Mouse (Mus musculus) cerebellum, postnatal 4 days (tissue): ENCODE data around the gene Ints12.

Experiments used
- DNase-seq, 2 experiments: peaks; one replicate each; pipeline ENCODE4 v3.0.0; 2022; ENCODE audit warnings: low spot score in 2 of 2, mixed read lengths in 1 of 2

The Ints12 gene

DNA sequence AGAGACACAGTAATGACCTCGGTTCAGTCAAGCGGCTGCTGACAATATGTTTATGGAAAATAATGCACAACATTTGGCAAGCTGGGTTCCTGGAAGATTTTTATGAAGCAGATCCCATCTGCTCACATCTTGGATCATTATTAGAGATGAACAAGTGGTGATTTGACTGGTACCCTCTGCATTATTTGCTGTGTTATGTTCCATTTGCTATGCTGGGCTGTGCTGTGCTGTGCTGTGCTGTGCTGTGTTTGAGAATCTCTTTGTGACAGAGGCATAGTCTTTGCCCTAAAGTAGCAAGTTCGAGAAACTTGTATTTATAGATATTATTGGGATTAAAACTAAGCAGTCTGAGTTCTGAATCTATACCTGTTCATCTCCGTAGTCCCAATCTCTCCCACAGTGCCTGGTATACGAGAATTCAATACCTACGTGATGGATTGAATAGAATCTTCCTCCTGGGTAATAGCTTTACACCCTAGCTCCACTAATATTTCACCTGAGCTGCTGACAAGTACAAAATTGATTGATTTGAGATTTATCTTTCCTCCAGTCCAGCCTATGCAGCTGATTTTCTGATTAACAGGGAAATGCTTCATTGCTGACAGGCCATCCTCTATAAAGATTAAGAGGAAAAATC, 53.0 kb downstream of the Ints12 start:
- DNase-seq = no peak

DNA sequence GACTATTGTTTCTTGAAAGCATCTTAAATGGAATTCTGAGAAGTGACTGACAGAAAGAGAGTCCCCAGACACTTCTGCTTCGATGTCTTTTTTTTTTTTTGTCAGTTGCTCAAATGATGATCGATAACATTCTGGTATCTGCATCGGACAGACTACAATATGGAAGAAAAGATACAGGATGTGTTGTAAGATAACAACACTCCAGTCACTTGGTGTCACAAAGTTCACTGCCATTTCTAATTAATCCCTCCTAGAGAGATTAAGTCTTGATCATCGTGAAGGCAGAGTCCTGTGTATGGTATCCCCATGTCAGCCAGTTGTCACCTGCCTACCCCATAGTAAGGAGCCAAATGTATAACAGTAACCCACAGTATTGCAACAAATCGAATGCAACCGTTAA, 60.0 kb downstream of the Ints12 start:
- no peak for DNase-seq

- DNase-seq = no peak
Measured at GRCm38 (mm10) chr3:133152831-133153230, 61.2 kb downstream of the Ints12 start.

GRCm38 (mm10) chr3:133153629-133154028, 62.0 kb downstream of the Ints12 start:
- no peak for DNase-seq

- DNase-seq = no peak
Measured at GRCm38 (mm10) chr3:133154683-133155082, 63.0 kb downstream of the Ints12 start.

DNA sequence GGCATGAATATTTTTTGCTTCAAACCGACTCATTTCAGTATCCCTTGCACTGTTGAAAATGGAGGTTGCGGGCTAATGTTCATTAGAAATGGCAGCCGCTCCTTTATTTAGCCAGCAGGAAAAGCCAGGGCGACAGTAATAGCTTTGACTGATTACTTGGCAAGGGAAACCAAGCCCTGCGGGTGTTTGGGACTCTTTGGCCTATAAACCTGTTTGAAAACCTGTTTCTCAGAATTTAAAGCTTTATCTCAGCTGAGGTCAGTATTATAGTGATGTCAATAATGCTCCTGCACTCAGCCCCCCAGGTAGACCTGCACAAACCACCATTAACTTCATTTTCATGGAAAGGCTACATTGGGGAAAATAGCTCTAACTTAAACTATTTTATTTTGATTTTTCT, 66.6 kb downstream of the Ints12 start:
- DNase-seq = no peak
